Mouse (Mus musculus) megakaryocyte, embryonic 14.5 days (primary cell): ENCODE data around the gene Acvr1. TPM values are rescaled to one million over a fixed set of nuclear protein-coding genes. Genes with fewer than 3 reads are reported as not detected.
A peak's percentile ranks its signal among the peaks of the same experiment; 100 is the strongest.

Experiments used
- H3K27me3 ChIP-seq: replicated peaks from 2 replicates; pipeline ENCODE3; 2012; ENCODE audit warnings: inconsistent platforms
- H3K36me3 ChIP-seq: replicated peaks from 2 replicates; pipeline ENCODE3; 2012; ENCODE audit warnings: low read length, inconsistent platforms, mixed read lengths
- H3K4me1 ChIP-seq: 2 replicates; pipeline ENCODE4 v1.6.1; 2012; ENCODE audit warnings: inconsistent platforms
- H3K4me3 ChIP-seq: replicated peaks from 2 replicates; pipeline ENCODE3; 2012; ENCODE audit warnings: moderate library complexity, mild to moderate bottlenecking, inconsistent platforms
- H3K9me3 ChIP-seq: 2 replicates; pipeline ENCODE4 v1.6.1; 2012; ENCODE audit warnings: inconsistent platforms
- FLI1 ChIP-seq: IDR thresholded peaks from 2 replicates; pipeline ENCODE4 v1.6.1; 2012; ENCODE audit warnings: low read length, inconsistent platforms, mixed read lengths
- GATA1 ChIP-seq: IDR thresholded peaks from 3 replicates; pipeline ENCODE4 v1.6.1; 2012; ENCODE audit warnings: mixed read lengths, low read length, inconsistent platforms, borderline replicate concordance
- polyA plus RNA-seq: library from polyadenylated mRNA; stranded (reverse); fragments of >175 nt; gene quantifications from 2 replicates; pipeline ENCODE4 v1.2.3, GENCODE M21; 2012; ENCODE audit warnings: low replicate concordance; ENCODE audit not compliant: insufficient read depth

Acvr1 gene
- polyA plus RNA-seq, 1 experiment: 0.63 TPM

DNA sequence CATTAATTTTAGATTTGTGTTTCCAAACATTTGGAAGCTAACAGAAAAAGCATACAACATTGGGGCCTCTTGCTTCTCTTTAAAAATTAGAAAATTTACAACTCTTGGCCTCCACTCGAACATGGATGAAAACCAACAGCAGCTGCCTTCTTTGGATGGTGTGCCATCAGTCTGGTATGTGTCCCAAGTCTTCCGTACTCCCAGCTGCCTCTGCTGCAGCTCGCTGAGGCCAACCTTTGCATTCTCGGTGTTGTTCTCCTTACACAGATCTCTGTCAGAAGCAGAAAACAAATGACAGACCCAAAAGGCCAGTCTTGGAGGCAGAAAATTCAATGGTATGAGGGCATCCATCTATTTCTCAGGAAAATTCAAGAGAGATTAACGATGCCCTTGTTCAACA lies 186.9 kb downstream of the Acvr1 start:
- TF ChIP-seq FLI1 (no peak), GATA1 (no peak)
- no peaks in the 10 kb centered on the region for H3K36me3 ChIP-seq

DNA sequence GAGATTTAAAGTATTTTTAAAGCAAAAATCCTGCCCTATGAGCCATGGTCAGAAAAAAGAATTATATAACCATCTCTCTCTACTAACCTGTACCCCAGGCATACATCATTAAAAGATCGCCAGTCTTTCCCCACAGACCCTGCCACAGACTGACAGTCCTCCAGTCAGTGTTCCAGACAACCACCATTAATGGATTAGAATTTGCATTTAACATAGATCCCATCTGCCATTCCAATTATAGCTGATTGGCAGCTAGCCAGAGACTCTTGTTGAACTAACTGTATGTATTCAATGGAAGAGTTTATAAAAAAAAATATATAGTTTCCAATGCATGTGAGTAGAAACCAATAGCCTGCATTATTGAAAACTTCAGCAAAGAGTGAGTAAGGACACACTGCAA lies 187.5 kb downstream of the Acvr1 start:
- no peaks in the 10 kb centered on the region for H3K27me3 ChIP-seq
- H3K4me1 ChIP-seq: no peaks in the 10 kb centered on the region
- TF ChIP-seq FLI1 (no peak), GATA1 (no peak)
- H3K9me3 ChIP-seq: no peaks in the 10 kb centered on the region
- H3K4me3 ChIP-seq: no peak overlapping the region
- H3K36me3 ChIP-seq: no peaks in the 10 kb centered on the region

More for the DNA sequence above, 186.9 kb downstream of the Acvr1 start:
- Histone ChIP-seq H3K4me3 (no peak overlapping the region), H3K27me3 (no peaks in the 10 kb centered on the region), H3K9me3 (no peaks in the 10 kb centered on the region), H3K4me1 (no peaks in the 10 kb centered on the region)

DNA sequence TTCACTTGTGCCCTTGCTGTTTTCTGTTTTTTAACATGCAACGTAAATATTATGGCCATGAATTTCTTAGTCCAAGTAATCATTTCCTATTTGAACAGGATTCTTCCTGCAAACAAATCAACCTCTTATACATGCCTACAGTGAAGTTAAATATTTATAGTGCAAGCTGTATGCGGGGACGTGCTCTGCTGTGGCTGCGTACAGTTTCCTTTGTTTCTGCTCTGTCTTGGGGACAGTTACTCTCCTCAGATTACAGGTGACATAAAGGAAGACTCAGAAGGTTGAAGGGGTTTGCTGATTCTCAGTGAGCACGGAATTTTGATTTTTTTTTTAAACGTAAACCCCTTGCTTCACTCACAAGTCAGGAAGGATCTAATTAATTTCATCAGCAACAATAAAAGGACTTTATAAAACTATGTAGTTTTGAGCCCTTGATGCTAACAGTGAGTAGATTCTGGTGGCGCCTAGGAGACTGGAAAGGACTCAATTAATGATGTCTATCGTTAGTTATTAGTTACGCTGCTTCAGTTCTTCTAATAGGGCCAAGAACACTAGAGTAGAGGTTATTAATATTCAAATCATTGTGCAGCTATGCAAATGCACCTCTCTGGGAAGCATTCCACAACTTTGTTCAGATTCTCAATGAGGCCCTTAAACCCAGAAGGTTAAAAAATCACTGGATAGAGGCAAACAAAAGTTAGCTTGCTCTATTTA lies 189.4 kb downstream of the Acvr1 start:
- H3K4me1 ChIP-seq: peaks cover 3% of the 10 kb centered on the region; the same call in 1 of the 2 replicates
- no peaks in the 10 kb centered on the region for H3K9me3 ChIP-seq
- no peaks in the 10 kb centered on the region for H3K36me3 ChIP-seq
- TF ChIP-seq GATA1 (no peak), FLI1 (no peak)
- H3K27me3 ChIP-seq: no peaks in the 10 kb centered on the region
- H3K4me3 ChIP-seq: no peak overlapping the region

DNA sequence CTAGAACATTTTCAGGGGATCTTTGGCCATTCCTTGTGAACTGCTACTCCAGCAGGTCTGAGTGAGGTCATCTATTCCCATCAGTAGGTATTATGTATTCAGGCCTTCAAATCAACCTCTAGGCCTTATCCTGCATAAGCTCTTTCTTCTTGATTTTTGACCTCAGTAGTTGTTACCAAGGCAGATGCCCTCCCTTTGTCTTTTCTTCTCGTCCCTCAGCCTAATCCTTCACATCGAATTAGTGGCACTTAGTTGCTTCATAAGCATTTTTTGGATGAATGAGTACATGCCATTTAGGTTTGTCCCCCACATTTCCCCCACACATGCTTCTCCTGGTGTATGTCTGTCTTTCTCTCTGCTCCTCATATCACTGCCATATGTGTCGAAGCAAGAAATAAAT lies 200.8 kb downstream of the Acvr1 start:
- Histone ChIP-seq H3K4me1 (no peaks in the 10 kb centered on the region), H3K9me3 (no peaks in the 10 kb centered on the region), H3K27me3 (no peaks in the 10 kb centered on the region), H3K4me3 (no peak overlapping the region), H3K36me3 (no peaks in the 10 kb centered on the region)
- TF ChIP-seq GATA1 (no peak), FLI1 (no peak)

DNA sequence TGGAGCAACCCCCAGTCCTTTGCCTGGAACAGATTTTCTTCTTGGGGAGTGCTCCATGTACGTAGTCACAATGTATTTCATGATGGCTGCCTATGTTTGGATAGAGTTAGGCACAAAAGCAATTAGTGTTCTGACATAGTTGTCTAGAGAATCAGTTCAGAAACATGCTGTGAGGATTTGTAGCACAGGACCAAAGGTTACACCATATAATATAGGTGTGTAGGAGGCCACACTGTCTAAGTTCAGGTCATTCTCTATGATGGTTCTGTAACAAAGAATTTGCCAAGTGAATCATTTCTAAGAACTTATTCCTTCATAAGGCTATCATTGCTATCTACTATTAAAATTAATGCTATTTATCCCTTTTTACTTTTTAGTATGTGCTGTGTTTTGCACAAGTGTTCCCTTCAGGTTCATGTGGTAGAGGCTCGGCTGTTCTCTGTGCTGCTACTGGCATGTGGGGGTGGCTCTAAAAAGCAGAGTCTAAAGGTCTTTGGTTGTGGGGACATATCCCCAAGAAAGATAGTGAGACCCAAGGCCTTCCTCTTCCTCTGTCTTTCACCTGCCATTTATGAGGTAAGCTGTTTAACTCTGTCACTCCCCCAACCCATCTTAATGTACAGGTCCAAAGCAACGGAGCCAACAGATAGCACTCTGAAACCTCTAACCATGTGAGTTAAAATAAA lies 205.5 kb downstream of the Acvr1 start:
- peaks cover 22% of the 10 kb centered on the region for H3K27me3 ChIP-seq
- no peaks in the 10 kb centered on the region for H3K9me3 ChIP-seq
- TF ChIP-seq GATA1 (no peak), FLI1 (no peak)
- H3K36me3 ChIP-seq: no peaks in the 10 kb centered on the region
- H3K4me3 ChIP-seq: no peak overlapping the region
- peaks cover 14% of the 10 kb centered on the region for H3K4me1 ChIP-seq

DNA sequence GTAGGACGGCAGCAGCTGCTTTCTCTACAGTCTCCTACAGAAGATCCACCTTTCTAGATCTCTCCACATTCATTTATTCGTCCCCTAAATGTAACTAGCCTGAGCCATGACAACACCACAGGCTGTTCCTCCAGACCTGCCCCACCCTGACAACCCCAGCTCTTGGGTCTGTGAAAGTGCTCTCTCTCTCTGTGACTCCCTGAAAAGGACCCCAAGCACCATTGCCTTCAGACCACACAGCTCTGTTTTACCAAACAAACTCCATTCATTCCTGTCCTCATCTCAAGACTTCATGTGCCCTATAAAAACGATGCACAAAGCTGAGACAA lies 208.9 kb downstream of the Acvr1 start:
- H3K4me3 ChIP-seq: peak overlapping the region; percentile 89

DNA sequence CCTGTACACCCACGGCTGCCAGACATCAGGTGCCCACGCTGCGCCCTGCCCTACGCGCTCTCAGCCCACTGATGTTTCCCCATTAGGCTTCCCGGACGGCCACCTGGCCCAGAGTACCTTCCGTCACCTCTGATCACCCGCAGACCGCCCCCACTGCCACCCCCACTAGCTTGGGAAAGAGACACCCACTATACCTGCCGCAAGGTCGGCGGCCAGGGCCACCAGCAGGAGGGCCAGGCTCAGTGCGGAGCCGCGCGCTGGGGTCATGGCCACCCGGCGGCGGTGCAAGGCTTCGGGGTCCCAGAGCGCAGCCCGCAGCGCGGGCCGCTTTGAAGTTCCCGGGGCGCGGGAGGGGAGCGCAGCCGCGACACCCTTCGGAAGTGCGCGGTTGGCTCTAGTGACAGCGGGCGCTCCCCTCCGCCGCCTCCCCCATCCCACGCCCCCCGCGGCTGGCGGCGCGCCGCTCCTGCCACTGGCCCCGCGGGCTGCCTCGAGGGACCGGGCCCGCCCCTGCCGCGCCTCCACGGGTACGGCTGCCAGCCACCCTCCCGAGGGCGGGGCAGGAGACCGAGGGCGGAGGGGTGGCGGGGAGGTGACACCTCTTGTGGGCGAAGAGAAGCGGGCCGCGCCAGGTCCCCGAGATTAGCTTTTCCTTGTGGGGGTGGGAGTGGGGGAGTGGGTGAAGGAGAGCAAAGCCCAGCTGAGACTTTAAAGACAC lies 209.4 kb downstream of the Acvr1 start, which contains the start of gene Acvr1c:
Gene Acvr1c, minus strand, starts transcription at position 482 of the 718 bp plus-strand sequence.
- Histone ChIP-seq H3K4me3 (peak within 1 kb of the TSS; percentile 89), H3K4me1 (peaks cover 14% of the 10 kb centered on the region), H3K27me3 (peaks cover 28% of the 10 kb centered on the region), H3K9me3 (no peaks in the 10 kb centered on the region), H3K36me3 (no peaks in the 10 kb centered on the region)
- no peak for TF ChIP-seq FLI1
- TF ChIP-seq GATA1: no peak

More for the DNA sequence above, 208.9 kb downstream of the Acvr1 start:
- Histone ChIP-seq H3K27me3 (peaks cover 28% of the 10 kb centered on the region), H3K4me1 (peaks cover 14% of the 10 kb centered on the region), H3K36me3 (no peaks in the 10 kb centered on the region), H3K9me3 (no peaks in the 10 kb centered on the region)
- TF ChIP-seq GATA1: no peak
- no peak for TF ChIP-seq FLI1

DNA sequence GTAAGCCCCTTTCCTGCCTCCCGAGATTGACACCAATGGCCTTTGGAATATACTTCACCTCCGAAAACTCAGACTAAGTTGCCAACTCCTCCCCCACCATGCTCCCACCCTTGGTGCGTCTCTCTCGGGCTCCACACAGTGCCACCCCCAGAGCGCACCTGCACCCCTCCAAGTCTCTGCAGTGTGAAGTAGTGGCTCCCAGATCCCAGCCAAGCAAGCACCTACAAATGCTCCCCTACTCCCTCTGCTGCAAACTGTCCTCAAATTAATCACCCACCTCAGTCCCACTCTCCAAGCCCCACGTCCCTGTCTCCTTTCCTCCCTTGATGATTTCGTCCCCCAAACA lies 209.9 kb downstream of the Acvr1 start:
- peaks cover 14% of the 10 kb centered on the region for H3K4me1 ChIP-seq

DNA sequence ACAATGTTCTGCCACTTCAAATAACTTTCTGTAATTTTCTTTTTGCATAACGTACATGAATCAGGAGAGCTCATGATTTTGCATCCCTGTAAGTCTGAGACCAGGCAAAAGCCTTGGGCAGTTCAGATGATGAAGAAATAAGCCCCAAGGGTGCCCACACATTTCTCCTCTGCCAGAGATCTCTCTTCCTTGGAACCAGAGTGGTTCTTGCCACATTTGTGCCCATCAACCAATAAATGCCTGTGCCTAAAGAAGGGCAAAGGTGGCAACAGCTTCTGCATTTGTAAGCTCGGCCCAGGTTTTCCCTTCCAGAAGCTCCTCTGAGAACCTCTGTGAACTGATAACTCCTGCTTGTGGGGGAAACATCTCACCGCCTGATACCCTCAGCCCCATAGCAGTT lies 212.6 kb downstream of the Acvr1 start:
- no peaks in the 10 kb centered on the region for H3K9me3 ChIP-seq
- H3K4me3 ChIP-seq: no peak overlapping the region
- TF ChIP-seq FLI1: no peak
- H3K27me3 ChIP-seq: peaks cover 28% of the 10 kb centered on the region
- no peaks in the 10 kb centered on the region for H3K36me3 ChIP-seq
- H3K4me1 ChIP-seq: peaks cover 14% of the 10 kb centered on the region

More for the DNA sequence above, 209.9 kb downstream of the Acvr1 start:
- TF ChIP-seq GATA1 (no peak), FLI1 (no peak)
- H3K36me3 ChIP-seq: no peaks in the 10 kb centered on the region
- H3K4me3 ChIP-seq: peak overlapping the region; percentile 89
- H3K27me3 ChIP-seq: peaks cover 28% of the 10 kb centered on the region
- H3K9me3 ChIP-seq: no peaks in the 10 kb centered on the region

DNA sequence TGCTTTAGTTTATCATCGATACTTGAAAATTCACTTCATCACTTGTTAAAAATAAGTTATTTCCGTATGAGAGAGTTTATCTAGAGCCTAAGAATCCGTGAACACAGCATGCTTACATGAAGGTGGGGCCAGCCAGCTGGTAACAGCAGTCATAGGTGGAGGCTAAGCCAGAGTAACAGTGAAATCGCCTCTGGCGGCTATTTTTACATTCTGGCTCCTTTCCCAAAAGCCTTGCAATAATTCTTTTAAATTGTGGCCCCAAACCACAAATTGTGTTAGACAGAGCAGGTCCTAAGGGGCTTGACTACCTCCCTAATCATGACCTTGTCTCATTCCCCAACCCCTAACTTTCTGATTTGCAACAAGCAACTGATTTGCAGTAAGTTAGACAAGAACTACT lies 214.1 kb downstream of the Acvr1 start:
- H3K36me3 ChIP-seq: no peaks in the 10 kb centered on the region
- peaks cover 11% of the 10 kb centered on the region for H3K4me1 ChIP-seq
- peaks cover 18% of the 10 kb centered on the region for H3K27me3 ChIP-seq
- no peak overlapping the region for H3K4me3 ChIP-seq
- H3K9me3 ChIP-seq: no peaks in the 10 kb centered on the region
- TF ChIP-seq GATA1: no peak

DNA sequence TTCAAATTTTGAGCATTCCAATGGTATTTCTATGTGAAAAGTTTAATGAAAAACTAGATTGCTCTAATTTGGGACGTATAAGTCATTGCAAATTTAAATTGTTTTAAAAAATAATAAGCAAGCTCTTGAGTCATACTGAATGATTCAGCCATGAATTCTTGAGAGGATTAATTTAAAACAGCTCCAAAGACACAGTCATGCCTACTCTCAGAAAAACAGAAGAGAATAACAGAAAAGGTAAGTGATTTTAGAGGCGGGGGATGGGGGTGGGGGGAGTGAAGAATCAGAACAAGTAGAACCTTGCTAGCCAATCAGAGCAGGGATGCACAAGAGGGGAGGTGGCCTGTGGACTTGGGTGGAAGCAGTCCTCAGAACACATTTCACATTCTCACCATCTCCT lies 216.3 kb downstream of the Acvr1 start:
- H3K4me1 ChIP-seq: no peaks in the 10 kb centered on the region
- peaks cover 2% of the 10 kb centered on the region for H3K27me3 ChIP-seq
- TF ChIP-seq FLI1 (no peak), GATA1 (no peak)
- H3K4me3 ChIP-seq: no peak overlapping the region
- H3K9me3 ChIP-seq: no peaks in the 10 kb centered on the region
- no peaks in the 10 kb centered on the region for H3K36me3 ChIP-seq

Other genes starting within 250 kb of the Acvr1 start
- gene Acvr1c, start 209.3 kb downstream of the Acvr1 start, polyA plus RNA-seq: not detected in 2 replicates
- gene Gm17409, start 97.0 kb downstream of the Acvr1 start, polyA plus RNA-seq: not detected in 2 replicates
- not detected in 2 replicates for gene Upp2, start 141 bp upstream of the Acvr1 start, polyA plus RNA-seq